Mouse (Mus musculus): ENCODE results near the gene Fstl4.

- no peak for TF ChIP-seq EP300 (IDR thresholded peaks at IDR 0.05; ENCODE audit: low read depth)
- TF ChIP-seq CTCF (IDR thresholded peaks at IDR 0.05; ENCODE audit: low read depth) = no peak
Observed at GRCm38 (mm10) chr11:52749988-52750387, 14.4 kb upstream of the Fstl4 start.

Measured in liver, postnatal 0 days (tissue).